In the genomic region with DNA sequence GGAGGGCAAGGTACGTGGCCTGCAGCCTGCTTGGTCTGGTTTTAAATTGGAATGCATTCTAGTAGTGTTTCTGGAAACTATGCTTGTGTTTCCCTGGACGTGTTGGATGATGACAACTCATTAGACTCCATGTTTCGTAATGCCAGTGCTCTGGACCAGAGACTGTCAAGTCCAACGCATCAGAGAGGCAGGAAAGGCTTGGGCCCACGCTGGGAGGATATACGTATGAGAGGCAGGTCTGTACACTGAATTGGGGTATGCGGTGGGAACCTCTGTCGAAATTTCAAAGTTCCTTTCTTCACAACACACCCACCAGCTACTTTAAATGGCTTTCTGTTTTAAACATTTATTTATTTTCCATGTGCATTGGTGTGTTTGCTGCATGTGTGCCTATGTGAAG, we compare ENCODE assay signal across 25 mouse cellular contexts. TPM values are rescaled to one million over a fixed set of nuclear protein-coding genes. Genes with fewer than 3 reads are reported as not detected.
A peak's percentile ranks its signal among the peaks of the same experiment; 100 is the strongest.
DNase-seq lines count a peak whose midpoint lies in the region; ATAC-seq and TF ChIP-seq lines count a peak whose summit lies in the region.
"Had no signal": no experiment of that assay in that cellular context is flagged by ENCODE, and none has a peak within 500 bp of the region (broad histone marks: within the 10 kb centered on the region; RNA-seq: fewer than 3 reads in every experiment).

No protein-coding gene starts in this region.

- DNase-seq in lung, adult 2 months = no peak
- DNase-seq in 416B (ENCODE audit: low read depth) = peak; percentile 42
- DNase-seq in brain, adult 2 months (ENCODE audit: low read depth, low spot score) = peak; percentile 7
- DNase-seq in frontal cortex, postnatal 36 days (ENCODE audit: low spot score in 2 of 2) = no peak
- no peak for DNase-seq in left cerebral cortex, adult 9 months (ENCODE audit: low spot score in 2 of 2)
- DNase-seq: adrenal gland, postnatal 10 days; adrenal gland, postnatal 36 days; cerebellum, adult 11 months; cerebellum, adult 2 months; cerebellum, adult 9-11 months; cerebellum, postnatal 25 days; forebrain, postnatal 0 days; gastrocnemius, postnatal 25 days; heart, adult 2 months; heart, postnatal 14 days; heart, postnatal 4 days had no signal

- TF ChIP-seq CTCF in lung, adult 2 months (IDR thresholded peaks at IDR 0.05; ENCODE audit: insufficient read depth, low read length) = no peak

- H3K27ac ChIP-seq in lung, embryonic 16.5 days (ENCODE audit: low read length) = no peak overlapping the region
- H3K27ac ChIP-seq: embryonic facial prominence, embryonic 12.5 days; embryonic facial prominence, embryonic 15.5 days; heart, adult 2 months; heart, embryonic 10.5 days; heart, embryonic 13.5 days; hindbrain, embryonic 15.5 days had no signal

- H3K4me2 ChIP-seq in lung, embryonic 16.5 days (ENCODE audit: low read depth, low read length) = no peak overlapping the region
- H3K4me2 ChIP-seq: embryonic facial prominence, embryonic 12.5 days; embryonic facial prominence, embryonic 15.5 days; heart, embryonic 13.5 days; hindbrain, embryonic 15.5 days had no signal

- no peak overlapping the region for H3K4me3 ChIP-seq in lung, embryonic 16.5 days (ENCODE audit: low read length)
- no peak overlapping the region for H3K4me3 ChIP-seq in lung, adult 2 months (replicated peaks; ENCODE audit: extremely low read depth, low read depth, low read length)
- H3K4me3 ChIP-seq: embryonic facial prominence, embryonic 12.5 days; embryonic facial prominence, embryonic 15.5 days; heart, adult 2 months; heart, embryonic 10.5 days; heart, embryonic 13.5 days; hindbrain, embryonic 15.5 days had no signal

- H3K9me3 ChIP-seq in lung, embryonic 16.5 days (ENCODE audit: control insufficient read depth, low read length) = no peaks in the 10 kb centered on the region
- H3K9me3 ChIP-seq: embryonic facial prominence, embryonic 12.5 days; embryonic facial prominence, embryonic 15.5 days; heart, embryonic 10.5 days; heart, embryonic 13.5 days; hindbrain, embryonic 15.5 days had no signal

- H3K9ac ChIP-seq in lung, embryonic 16.5 days (ENCODE audit: low read length) = no peak overlapping the region
- H3K9ac ChIP-seq: embryonic facial prominence, embryonic 12.5 days; embryonic facial prominence, embryonic 15.5 days; forebrain, postnatal 0 days; heart, embryonic 13.5 days; hindbrain, embryonic 15.5 days had no signal

- 73% methylated on average over 8 of the region's 8 CpGs for WGBS in lung, embryonic 16.5 days
- WGBS in lung, adult 2 months = 76% methylated on average over 8 of the region's 8 CpGs

- TF ChIP-seq POLR2A in lung, adult 2 months (IDR thresholded peaks at IDR 0.05; ENCODE audit: borderline replicate concordance, extremely low read depth, low read depth, low read length) = no peak

- ATAC-seq in lung, embryonic 16.5 days (ENCODE audit: low read depth) = 0 out of 2 replicates have a peak, but pooled peaks have one; percentile 26
- peak; percentile 19 for ATAC-seq in megakaryocyte, adult 5-6 weeks (ENCODE audit: poor library complexity, severe bottlenecking)
- ATAC-seq: activated CD4-positive, CD25-positive, alpha-beta regulatory T cell, adult 4 months; forebrain, embryonic 14.5 days; forebrain, postnatal 0 days had no signal

- H3K36me3 ChIP-seq in lung, embryonic 16.5 days (ENCODE audit: control insufficient read depth, insufficient read depth, low read length) = no peaks in the 10 kb centered on the region
- H3K36me3 ChIP-seq: embryonic facial prominence, embryonic 12.5 days; embryonic facial prominence, embryonic 15.5 days; heart, embryonic 10.5 days; heart, embryonic 13.5 days; hindbrain, embryonic 15.5 days had no signal

- peaks cover 33% of the 10 kb centered on the region for H3K4me1 ChIP-seq in lung, embryonic 16.5 days (replicated peaks; ENCODE audit: control insufficient read depth, insufficient read depth, low read length)
- peaks cover 23% of the 10 kb centered on the region for H3K4me1 ChIP-seq in lung, adult 2 months (ENCODE audit: control insufficient read depth, insufficient read depth, low read length)

- H3K27me3 ChIP-seq in lung, embryonic 16.5 days (ENCODE audit: control insufficient read depth, insufficient read depth, low read depth, low read length) = no peaks in the 10 kb centered on the region
- H3K27me3 ChIP-seq: embryonic facial prominence, embryonic 12.5 days; embryonic facial prominence, embryonic 15.5 days; heart, embryonic 13.5 days; hindbrain, embryonic 15.5 days had no signal

RNA-seq across cellular contexts. Expression of a gene that starts 12.3 kb away (rescaled TPM):
- polyA plus RNA-seq in lung, embryonic 16.5 days (2015; fragmentation: Nextera tagmentation; extraction: Ambion mirVana) = 61.4 and 66.1 TPM in 2 replicates
- 37.2 and 78.6 TPM in 2 replicates for polyA plus RNA-seq in lung, adult 2 months (2012; rRNA removed)
- 82.1 and 85.1 TPM in 2 replicates for total RNA-seq in megakaryocyte, adult 5-6 weeks (2015)
- 82.1 and 83.1 TPM in 2 replicates for total RNA-seq in megakaryocyte, adult 5-6 weeks (2017)

Comparison
In these comparisons a context has a peak if more than half of its experiments do, and no peak if none do; other contexts are left out.
1. DNase-seq: peak in 416B (single experiment) and brain, adult 2 months (single experiment); none in lung, adult 2 months (single experiment), frontal cortex, postnatal 36 days (0 of 2) and left cerebral cortex, adult 9 months (0 of 2).